Mouse (Mus musculus) cerebellum, postnatal 4 days (tissue): ENCODE data around the gene Pitpnm2.
A peak's percentile ranks its signal among the peaks of the same experiment; 100 is the strongest.

Experiments
- DNase-seq, 2 experiments: peaks; one replicate each; pipeline ENCODE4 v3.0.0; 2022; ENCODE audit warnings: low spot score in 2 of 2, mixed read lengths in 1 of 2

Gene Pitpnm2

DNA sequence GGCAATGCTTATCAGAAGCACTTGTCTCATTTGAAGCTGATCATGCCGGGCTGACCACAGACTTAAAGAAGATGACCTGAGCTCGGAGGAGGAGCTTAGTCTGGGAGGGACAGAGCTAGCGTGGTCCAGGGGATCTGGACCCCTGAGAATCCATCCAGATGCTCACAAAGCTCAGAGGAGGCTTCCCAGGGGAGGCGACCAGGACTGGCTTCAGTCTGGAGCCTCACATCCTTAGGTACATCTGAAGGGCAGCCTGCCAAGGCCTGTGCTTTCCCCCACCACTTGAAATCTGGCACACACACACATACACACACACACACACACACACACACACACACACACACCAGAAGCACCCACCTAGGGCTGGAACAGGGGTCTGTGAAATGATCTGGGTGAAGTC lies 47.5 kb downstream of the Pitpnm2 start:
- DNase-seq: no peak

DNA sequence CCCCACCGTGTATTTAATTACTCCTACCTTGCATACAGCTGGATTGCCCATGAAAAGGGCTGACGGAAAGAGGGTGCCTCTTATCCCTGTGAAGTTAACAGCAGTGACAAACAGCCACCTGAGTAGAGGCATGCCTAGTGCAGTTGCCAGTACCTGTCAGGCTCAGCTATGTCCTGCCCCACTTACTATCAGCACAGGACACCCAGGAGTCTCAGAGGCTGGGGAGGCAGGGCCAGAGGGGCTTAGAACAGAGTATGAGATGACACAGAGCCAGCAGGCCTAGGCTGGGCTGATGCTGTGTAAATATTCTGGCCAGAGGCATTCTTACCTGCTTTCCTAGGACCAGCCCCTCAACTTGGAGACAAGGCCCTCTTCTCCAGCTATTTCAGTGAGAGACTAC lies 48.0 kb downstream of the Pitpnm2 start:
- DNase-seq: no peak

DNA sequence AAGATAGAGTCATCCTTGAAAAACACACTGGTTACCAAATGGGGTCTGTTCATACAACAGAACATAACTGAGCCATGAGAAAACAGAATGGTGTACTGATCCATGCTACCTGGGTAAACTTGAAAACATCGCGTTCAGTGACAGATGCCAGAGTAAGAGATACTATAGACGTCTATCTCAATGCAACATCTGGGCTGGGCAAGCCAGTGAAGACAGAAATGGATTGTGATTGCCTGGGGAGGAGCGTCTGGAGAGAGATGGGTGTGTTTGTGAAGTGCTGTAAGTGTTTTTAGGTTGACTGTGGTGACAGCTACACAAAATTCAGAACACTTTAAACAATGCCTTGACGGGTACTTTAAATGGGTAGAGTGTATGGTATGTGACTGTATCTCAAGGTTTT lies 48.7 kb downstream of the Pitpnm2 start:
- DNase-seq: no peak

DNA sequence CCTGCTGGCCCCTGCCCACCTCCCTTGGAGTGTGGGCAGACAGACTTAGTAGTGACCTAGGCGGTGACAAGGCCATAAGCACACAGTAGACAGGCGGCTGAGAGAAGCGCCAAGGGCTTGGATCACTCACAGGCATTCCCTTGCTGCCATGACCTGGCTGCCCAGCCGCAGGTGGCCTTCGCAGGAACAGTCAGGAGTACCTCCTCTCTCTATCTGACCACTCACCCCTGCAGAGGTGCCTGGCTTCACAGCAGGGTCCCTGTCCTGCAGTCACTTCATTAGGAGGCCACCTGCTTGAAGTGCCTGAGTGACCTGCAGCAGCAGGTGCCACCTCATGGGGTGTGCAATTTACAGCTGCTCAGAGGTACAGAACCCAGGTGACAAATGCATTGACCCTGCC lies 50.4 kb downstream of the Pitpnm2 start:
- DNase-seq: no peak

DNA sequence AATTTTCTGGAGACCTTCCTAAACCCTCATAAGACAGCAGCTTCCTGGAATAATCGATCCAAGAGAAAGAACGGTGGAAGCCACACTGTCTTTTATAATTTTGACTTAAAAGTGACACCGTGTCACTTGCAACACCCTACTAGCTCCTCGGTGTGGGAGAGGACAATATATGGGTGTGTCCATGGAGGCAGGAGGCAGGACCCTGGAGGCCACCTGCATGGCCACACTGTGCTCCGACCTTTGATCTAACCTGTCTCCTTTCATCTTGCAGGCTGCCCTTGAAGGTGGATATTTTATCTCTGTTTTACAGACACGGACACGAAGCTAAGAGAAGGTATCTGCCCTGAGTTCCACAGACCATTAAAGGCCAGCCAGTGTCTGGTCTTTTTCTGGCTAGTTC lies 51.1 kb downstream of the Pitpnm2 start:
- no peak for DNase-seq

DNA sequence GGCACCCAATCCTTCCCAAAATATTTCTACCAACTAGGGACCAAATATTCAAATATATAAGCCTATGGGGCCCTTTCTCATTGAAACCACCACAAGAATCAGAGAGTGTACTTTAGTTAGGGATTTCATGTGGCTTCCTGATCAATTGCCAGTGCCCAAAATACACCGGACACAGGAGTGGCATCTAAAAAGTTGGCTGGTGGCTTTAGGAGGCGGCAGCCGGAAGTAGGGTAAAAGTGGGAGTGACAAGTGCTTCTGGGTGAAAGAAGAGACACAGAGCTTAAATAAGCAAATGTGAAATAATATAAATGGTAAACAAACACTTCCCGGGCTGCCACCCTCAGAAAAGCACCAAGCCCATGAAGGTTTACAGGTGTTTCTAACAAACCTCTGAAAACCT lies 53.5 kb downstream of the Pitpnm2 start:
- DNase-seq: no peak

DNA sequence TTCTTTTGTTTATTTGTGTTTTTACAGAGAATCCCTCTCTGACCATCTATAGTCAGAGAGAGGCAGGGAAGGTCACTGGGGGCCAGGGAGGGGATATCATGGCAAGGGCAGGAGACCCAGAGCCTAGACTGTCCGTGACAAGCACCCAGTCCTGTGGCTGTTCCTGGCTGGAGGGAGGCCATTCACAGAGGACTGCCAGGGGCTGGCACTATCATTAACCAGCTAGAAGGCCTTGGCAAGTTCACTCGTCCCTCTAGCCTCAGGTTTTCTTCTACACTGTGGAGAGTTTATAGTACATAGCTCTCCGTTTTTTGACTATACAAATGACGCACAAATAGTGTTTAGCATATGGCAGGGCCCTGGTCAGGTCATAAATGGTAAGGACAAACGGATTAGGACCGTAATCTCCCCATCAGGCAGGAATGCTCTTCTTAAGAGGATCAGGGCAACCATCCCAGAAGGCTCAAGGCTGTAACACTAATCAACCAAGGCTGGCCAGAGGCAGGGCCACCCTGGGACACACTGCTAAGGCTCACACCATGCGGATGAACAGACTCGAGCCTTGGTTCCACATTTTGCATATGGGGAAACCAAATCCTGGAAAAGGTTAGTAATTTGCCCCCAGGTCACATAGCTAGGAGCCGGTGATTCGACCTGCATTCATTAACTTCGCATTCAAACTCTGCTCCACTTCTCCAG lies 55.0 kb downstream of the Pitpnm2 start:
- no peak for DNase-seq

DNA sequence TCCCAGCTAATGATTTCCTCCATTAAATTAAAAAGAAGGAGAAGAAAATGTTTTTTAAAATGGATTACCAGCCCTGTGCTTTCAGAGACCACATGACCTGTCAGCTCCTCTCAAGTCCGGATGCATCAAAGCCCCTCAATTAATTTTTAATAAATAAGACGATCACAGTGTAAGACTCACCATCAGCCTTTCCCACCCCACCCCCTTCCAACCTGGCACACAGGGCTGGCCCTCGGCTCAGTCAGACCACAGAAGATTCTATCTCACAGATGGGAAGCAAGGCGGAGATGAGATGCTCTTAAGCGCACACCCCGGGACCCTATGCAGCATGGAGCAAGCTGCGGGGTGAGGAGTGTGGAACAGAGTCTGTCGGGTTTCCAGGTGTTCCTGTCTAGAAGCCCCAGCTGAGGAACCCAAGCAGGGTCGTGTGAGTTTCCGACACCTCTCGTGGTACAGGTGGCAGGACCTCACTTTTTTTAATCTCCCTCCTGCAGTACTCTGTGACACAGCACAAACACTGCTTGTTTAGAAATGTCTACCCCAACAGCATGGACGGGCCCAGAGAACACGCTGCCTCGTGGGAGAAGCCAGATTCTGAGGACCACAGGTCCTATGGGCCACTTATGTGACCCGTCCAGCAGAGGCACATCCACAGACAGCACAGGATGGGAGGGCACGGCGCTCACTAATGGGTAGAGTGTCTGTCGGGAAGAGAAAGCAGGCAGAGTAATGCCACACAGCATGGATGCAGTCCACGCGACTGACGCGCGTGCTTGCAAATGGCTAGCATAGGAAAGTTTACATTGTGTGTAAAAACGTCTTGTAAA lies 56.1 kb downstream of the Pitpnm2 start:
- DNase-seq: no peak

DNA sequence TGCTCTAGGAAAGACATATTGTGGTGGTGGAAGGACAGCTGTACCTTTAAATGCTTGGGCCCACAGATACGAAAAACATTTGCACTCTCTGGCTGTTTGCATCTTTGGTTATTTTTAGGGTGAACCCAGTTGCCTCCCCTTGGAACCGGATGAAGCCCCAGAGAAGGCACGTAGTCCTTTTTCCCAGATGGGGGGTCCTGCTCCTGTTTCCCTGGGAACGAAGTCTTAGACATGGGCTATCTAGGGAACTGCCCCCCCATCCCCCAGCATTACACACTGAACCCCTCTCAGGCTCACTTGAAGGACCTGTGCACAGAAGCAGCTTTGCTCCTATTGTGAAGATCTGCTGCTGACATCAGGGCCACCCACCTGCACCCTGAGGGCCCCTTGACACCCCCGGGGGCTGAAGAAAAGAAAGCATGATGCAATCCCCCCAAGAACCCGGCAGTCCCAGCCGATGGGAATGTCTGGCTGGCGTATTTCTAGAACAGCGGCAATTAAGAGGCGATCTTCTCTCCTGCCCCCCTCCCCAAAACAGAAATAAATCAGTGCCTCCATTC lies 56.8 kb downstream of the Pitpnm2 start:
- no peak for DNase-seq

DNA sequence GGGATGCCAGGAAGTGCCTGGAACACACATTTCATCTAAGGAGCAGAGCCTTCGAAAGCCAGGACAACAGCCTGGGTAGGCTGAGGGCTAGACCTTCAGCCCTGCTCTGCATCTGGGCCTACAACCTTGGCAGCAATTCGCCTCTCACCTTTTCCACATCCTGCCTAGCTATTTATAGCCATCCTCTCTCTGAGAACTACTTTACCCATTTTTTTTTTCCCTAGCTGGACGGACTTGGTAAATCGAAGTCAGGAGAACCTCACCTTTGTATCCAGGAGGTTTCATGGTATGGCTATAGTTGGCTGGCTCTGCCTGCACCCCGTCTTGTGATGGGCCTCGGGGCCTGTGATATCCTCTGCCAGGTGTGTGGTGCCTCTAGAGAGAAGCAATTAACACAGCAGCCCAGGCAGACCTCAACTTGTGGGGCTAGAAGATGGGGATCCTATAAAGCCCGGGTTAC lies 57.3 kb downstream of the Pitpnm2 start:
- DNase-seq: no peak

DNA sequence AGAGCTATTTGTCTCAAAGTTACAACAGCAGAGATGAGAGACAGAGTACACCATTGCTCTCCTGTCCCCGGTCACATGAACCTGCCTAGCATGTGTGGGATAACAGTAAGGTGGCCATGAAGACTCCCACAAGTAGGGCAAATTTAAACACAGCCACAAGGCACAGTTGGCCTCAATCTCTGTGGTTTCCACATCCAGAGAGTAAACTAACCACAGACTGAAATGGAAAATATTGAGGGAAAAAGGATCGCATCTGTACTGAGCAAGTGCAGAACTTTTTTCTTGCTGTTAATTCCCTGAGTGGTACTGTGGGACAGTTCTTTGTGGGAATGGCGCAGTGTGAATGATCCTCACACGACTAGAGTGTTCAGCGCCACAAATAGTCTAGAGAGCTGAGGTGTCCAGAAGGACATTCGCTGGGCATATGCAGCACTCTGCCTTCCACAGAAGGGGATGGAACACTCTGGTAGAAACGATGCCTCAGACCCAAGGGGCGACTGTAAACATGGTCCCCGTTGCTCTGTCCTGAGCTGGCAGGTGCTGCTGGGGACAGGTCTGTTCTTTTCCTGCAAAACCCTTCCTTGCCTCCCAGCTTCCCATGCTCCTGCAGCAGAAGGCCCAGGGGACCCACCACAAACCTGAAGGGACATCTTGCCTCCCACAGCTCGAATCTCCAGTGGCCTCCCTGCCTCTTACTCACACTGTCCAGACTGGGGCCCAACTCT lies 59.3 kb downstream of the Pitpnm2 start:
- no peak for DNase-seq

DNA sequence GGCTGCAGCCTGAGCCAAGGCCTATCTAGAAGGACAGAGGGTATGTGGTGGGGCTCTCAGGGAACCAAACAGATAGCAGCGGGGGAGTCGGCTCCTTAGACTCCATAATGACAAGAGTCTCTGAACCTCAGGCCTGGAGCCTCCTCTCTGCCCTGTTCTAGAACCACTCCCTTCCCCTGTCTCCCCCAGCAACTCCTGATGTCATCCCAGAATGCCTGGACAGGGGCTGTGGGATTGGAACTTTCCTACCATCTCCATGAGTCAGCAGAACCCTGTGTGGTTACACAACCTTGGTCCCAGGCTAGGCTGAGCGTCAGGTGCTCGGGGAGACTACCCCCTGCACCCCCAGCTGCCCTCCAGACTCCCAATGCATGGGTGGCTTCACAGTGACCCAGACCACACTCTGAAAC lies 60.0 kb downstream of the Pitpnm2 start:
- DNase-seq: no peak

DNA sequence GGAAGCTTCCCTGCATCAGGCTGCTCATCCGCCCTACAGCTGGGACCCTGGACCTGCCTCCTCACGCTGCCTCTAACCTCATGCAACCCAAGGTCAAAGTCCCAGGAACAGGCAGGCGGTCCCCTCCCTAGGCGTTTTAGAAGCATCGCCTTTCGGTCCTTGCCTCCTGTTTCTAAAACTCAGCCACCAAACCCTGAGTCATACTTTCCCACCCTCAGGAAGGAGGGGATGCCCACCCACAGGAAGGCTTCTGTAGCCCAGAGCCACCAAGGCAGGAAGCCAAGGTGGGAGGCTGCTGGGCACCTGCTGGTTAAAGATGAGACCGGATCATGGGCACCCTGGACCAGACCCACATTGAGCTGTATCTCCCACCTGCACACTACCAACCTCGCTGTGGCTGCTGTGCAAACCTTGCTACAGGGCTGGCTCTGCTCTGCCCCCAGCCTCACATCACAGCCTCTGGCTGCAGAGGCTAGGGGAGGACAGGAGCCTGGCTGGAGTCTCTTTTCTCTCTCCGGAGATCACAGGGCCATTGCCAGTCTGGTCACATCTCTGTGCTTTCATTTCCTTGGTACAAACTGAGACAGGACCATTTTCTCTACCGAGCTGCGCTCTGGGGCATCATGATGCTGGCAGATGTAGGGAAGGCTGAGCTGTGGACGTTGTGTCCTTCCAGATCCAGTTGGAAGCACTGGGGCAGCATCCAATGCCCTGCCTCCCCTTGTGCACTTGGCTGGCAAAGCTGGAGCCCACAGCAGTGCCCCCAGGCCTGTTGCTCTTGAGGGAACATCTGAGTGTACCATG lies 61.9 kb downstream of the Pitpnm2 start:
- no peak for DNase-seq

DNA sequence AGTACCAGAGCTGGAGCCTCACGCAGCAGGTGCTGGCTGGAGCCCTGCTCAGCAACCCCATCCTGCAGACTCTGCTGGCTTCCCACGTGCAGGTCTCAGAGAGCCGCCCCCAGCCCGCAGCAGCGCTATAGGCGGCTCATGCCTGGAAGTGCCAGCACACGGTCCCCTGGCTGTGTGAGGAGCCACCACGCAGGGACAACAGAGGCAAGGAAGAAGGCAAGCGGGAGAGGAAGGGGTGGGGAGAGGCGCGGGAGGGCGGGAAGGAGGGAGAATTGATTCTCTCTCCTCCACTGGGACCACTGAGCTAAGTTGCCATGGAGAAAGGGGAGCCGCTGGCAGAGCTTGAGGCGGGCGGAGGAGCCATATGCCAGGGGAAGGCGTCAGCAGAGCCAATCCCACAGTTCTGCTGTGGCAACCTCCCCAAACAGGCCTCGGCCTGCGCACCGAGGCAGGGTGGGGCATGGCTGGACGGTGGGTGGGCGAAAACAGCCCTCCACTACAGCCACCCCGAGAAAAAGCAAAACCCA lies 62.5 kb downstream of the Pitpnm2 start:
- peak in 1 of 2 experiments; percentile 69 for DNase-seq

DNA sequence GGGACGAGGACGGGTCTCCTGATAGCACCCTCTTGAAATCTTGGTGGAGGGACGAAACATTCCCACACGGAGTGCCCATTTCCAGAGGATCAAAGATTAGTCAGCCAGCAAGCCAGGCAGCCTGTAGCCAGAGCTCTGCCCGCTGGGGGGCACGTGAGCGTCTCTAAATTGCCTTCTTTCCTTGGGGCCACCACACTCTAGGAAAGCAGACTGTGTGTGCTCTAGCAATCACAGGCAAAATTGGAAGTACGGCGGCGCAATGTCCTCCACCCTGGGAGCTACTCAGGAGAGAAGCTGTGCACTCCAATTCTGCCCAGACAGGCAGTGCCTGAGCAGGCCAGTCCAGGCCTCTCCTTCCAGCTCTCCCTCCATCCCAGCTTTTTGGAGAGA lies 63.1 kb downstream of the Pitpnm2 start:
- DNase-seq: peak in 1 of 2 experiments; percentile 62

DNA sequence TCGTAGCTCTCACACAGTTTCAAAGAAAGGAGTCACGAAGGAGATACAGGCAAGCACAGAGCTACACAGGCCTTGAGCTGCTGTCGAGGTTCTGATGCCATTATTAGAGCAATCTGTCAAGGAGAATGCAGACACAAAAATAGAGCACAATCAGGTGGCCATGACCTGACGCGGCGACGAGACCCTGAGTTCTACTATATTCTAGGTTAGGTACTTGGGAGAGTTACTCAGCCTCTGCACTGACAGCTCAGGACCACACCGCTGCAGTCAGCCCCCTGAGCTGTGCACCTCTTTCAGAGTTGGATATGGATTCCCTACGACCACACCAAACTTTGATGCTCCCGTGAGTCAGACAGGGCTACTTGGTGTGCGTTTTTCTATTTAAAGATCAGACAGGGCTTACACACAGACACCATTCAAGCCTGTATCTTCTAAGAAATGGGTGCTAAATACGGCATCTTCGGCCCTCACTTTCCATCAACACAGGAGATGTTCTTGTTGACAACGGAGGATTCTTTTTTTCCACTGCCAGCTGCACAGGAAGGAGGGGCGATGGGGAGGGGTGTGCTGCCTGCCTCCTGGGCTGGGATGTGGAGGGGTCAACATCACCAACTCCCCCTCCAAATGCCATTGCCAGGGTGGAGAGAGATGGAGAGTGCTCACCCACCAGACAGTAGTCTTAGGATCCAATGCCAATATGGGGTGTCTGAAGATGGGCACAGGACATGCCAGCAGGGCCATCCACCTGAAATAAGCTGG lies 63.7 kb downstream of the Pitpnm2 start:
- DNase-seq: no peak

DNA sequence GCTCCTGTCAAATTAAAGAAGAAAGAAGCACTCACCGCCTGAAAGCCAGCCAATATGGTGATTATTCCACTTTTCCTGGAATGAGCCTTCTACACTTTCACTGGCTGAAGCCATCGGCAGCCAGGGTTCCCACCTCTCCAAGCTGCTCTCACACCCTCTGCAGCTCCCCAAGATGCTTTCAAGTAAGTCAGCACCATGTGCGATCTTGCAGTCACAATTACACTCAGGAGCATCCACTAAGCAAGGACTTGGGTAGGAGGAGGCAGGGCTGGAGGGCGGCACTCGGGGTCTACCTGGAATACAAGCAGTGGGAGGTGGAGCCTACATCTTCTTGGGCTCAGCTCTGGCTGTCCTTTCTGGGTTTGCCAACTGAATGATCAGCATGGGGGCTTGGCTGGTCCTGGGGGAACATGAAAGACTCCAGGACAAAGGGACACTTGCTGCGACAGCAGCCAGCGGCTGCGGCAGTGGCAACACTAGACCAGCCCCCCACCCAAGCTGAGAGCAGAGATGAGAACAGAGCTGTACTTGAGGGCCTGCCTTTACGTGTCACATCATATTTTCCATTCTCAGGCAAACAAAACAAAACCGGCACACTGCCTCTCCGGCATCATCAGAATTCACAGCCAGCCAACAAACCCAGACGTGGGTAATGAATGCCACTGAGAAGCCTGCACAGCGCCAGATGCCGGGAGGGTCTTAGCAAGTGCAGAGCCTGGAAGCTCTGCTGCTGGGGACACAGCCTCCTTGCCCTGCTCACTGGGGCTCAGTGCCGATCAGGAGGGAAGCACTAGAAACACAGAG lies 64.5 kb downstream of the Pitpnm2 start:
- peak in 1 of 2 experiments; percentile 53 for DNase-seq

DNA sequence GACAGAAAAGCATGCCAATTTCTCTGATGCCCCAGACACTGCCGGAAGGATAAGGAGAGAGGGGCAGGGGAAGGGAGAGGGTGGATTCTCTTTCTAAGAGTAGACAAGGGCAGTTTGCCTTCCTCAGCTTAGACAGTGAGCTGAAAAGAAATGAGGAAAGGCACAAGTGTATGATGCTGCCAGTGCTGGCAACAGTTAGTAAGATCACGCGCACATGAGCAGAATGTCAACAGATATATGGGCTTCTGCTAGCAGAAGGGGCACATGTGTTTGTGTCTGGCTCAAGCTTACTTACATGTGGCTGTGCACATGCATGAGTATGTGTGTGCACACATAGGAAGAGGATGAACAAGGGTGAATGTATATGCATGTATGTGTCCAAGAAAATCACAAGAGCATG lies 65.4 kb downstream of the Pitpnm2 start:
- DNase-seq: no peak

DNA sequence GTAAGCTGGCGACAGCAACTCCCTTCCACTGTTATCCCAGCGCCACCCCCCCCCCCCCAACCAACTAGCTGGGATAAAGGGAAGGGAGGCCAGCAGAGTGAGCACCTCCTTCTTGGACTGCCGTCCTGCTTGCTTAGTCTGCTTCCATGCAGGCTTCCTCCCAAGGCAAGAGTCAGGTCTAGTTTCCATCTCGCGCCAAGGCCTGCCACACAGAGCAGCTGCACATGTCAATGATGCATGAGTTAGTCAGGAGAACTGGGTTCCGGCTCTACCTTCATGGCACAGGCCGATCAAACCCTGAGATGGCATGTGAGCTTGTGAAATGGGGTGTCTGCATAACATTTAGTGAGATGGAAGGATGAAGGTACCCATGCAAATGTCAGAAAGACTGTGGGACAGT lies 66.9 kb downstream of the Pitpnm2 start:
- DNase-seq: no peak

DNA sequence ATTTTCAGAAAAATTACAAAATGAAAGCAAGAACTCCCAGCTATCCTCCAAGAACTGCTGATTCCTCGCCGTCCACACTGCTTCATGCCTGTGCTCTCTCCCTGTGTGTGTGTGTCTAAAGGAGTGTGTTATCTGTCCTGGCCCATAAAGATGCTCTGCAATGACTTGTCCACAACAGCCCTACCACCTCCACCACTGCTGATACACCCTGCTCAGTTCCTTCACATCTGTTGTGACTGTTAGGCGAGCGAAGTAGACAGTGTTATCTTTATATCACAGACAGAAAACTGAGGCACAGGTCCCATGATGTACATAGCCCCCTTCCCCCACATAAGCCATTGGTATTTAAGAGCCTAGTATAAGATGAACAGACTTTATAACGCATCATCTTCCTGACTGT lies 67.5 kb downstream of the Pitpnm2 start:
- no peak for DNase-seq
